Mouse (Mus musculus) cerebellum, postnatal 4 days (tissue): ENCODE results near the gene Dchs1.
A peak's percentile ranks its signal among the peaks of the same experiment; 100 is the strongest.

Source experiments
- DNase-seq, 2 experiments: peaks; one replicate each; pipeline ENCODE4 v3.0.0; 2022; ENCODE audit warnings: low spot score in 2 of 2, mixed read lengths in 1 of 2

Dchs1 gene

GRCm38 (mm10) chr7:105787285-105788140 is at the start of gene Dchs1:
Gene Dchs1, minus strand, starts transcription at chr7:105787654.
- DNase-seq = peak in 1 of 2 experiments; percentile 62

- DNase-seq = no peak
Measured at GRCm38 (mm10) chr7:105824281-105824680, 36.8 kb upstream of the Dchs1 start.

GRCm38 (mm10) chr7:105818483-105818882 is 31.0 kb upstream of the Dchs1 start:
- DNase-seq = no peak

- DNase-seq = no peak
Measured at GRCm38 (mm10) chr7:105816736-105817135, 29.3 kb upstream of the Dchs1 start.

- no peak for DNase-seq
Measured at GRCm38 (mm10) chr7:105813326-105813725, 25.9 kb upstream of the Dchs1 start.

GRCm38 (mm10) chr7:105812566-105812965 is 25.1 kb upstream of the Dchs1 start:
- no peak for DNase-seq

GRCm38 (mm10) chr7:105811516-105811915 is 24.1 kb upstream of the Dchs1 start:
- no peak for DNase-seq

- DNase-seq = peak; percentile 100
Measured at GRCm38 (mm10) chr7:105810877-105811489, 23.5 kb upstream of the Dchs1 start, which contains the start of gene Mrpl17. Gene Mrpl17, minus strand, starts transcription at chr7:105811099.

- DNase-seq = no peak
Measured at GRCm38 (mm10) chr7:105810280-105810876, 22.9 kb upstream of the Dchs1 start.

GRCm38 (mm10) chr7:105809836-105810235 is 22.4 kb upstream of the Dchs1 start:
- no peak for DNase-seq

GRCm38 (mm10) chr7:105808385-105808784 is 20.9 kb upstream of the Dchs1 start:
- DNase-seq = no peak

GRCm38 (mm10) chr7:105806716-105807115 is 19.3 kb upstream of the Dchs1 start:
- DNase-seq = no peak

GRCm38 (mm10) chr7:105806125-105806524 is 18.7 kb upstream of the Dchs1 start:
- no peak for DNase-seq

GRCm38 (mm10) chr7:105803428-105803827 is 16.0 kb upstream of the Dchs1 start:
- no peak for DNase-seq

GRCm38 (mm10) chr7:105802771-105803170 is 15.3 kb upstream of the Dchs1 start:
- no peak for DNase-seq

GRCm38 (mm10) chr7:105802312-105802711 is 14.9 kb upstream of the Dchs1 start:
- DNase-seq = no peak

GRCm38 (mm10) chr7:105796972-105797371 is 9.5 kb upstream of the Dchs1 start:
- no peak for DNase-seq

- DNase-seq = no peak
Measured at GRCm38 (mm10) chr7:105795759-105796366, 8.4 kb upstream of the Dchs1 start.

- DNase-seq = no peak
Measured at GRCm38 (mm10) chr7:105793701-105794100, 6.2 kb upstream of the Dchs1 start.

GRCm38 (mm10) chr7:105791147-105791546 is 3.7 kb upstream of the Dchs1 start:
- DNase-seq = no peak

- no peak for DNase-seq
Measured at GRCm38 (mm10) chr7:105786506-105787284, 759 bp downstream of the Dchs1 start.
